Mouse (Mus musculus): ENCODE data around the gene Gm42906.

The Gm42906 gene

DNA sequence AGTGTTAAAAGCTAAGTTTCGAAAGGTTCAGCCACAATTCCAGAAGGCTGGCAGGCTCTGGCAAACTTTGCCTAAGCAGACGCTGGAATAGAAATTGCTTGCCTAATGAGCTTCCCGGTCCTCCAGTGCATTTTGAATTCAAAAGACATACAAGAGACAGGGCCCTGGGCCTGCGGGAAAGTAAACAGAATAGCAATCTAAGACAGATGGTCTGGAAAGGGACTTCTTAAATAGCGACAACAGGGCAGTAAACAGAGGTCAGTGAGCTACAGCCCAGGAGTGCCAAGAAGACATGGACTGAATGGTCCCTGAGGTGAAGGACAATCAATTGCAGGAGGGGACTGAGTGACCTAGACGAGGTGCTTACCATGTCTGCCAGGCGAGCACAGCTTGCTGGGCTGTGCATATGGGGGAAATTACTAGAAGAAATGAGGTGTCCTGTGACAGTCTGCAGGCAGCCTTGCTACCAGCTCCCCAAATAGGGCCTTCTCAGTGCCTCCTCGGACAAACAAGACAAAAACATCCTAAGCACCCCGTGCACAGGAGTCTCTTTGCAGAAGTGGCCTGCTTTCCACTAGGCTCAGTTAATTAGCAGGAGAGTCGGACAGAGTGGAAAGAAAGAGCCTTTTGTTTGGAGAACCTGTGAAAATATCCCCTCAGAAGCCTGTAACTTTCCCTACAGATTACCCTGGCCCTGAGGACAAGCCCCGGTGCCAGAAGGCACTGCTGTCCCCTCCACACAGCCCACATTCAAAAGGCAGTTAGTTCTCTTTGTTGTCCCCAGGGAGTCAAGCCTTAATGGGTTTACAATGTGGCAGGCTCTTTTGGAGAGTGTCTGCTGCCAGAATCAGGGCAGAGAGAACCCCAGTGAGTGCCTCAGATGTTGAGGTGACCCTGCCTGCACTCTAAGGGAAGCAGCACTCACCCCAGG, 285.0 kb downstream of the Gm42906 start:
- peak; percentile 10 to 15 for DNase-seq

DNA sequence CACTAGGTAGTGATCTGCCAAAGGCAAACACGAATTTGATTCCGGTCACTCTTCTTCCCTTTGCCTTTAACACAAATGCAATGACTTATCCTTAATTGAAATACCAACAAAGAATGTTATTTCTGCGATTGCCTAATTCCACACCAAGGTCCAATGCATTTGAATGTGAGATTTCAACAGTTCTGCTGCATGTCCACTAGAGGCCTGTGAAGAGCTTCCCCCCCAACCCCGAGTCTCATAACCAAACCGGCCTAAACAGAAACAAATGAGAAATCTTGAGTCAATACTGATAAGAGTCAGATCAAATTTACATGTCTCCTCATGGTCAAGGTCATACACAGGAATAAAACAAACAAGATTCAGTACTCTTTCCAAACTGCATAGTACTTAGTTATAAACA, 285.7 kb downstream of the Gm42906 start:
- peak; percentile 42 to 55 for DNase-seq

DNA sequence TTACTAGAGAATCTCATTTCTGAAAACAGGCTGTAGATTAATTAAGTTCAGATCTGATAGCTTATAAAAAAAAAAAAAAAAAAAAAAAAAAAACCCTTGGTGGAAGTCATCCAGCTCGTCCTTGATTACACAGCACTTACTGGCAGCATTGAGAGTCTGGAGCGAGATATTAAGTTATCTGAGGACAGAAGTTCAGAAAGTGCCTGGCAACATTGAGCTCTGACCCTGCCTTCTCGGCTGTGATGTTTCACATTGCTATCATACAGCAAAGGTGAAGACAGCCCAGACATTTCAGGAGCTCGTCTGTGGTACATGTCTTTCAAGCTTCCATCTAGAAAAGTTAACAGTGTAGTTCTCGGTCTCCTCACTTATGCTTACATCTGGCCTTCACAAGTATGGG, 290.1 kb downstream of the Gm42906 start:
- no peak for DNase-seq

DNA sequence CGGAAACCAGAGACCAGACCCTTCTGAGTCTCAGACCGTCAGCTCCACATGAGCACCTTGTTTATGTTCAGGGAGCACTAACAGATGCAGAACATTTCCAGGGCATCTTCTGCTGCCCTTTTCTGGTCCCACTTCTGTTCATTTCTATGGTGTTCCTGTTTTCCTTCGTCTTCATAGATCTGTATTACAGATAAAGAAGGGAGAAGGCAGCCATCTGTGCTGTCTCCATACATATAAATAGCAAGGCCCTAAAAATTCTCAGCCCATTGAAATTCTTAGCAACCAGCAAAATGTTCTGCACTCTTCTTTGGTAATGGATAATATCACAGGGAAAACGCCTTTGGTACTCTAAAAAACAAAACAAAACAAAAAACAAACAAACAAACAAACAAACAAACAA, 290.7 kb downstream of the Gm42906 start:
- DNase-seq: no peak

DNA sequence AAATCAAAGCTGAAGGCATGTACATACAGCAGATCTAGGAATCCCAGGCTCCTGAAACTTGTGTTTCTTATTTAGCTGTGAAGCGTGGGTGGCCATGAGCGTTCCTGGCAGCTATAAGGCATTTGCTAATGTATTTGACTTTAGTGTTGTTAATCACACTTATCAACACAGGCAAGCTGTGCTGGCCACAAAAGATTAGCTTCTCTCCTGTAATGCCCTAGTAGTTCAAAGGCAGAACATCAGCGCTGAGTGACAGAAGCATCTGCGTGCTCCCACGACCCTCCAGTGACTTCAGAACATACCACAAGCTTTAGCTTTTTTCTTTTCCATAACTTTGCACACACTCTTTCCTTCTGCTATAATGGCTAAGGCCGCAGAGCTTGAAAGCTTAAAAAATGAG, 292.0 kb downstream of the Gm42906 start:
- DNase-seq: no peak

DNA sequence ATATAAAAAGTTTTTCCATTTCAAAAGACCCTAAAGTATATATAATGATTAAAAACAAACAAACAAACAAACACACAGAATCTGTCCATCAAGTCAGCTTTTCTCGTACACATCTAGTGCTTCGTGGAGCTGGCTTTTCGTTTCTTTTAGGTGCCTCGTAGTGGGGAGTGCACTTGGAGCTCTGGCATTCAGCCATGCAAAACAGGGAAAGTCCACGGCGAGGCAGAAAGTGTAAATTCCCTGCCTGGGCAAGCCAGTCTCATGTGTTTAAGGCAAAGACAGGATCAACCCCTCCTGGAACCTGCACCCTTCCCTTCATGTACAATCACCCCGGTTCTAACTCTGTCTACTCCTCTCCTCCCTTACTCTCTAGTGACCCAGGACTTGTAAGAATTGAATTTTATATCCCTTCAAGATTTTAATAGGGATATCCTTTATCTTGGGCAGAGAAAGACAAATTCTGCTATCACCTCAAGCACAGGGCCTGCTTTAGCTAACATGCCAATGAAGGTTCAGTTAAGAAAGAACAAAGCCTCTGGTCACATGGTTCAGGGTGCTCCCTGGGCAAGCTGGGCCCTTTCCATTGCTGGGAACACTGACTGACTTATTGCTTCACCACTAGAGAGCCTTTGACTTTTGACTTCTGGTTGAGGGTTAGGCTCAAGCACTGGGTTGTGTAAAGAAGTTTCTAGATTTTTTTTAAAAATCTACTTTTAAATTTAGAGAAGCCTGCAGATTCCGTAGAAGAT, 292.7 kb downstream of the Gm42906 start:
- no peak for DNase-seq

DNA sequence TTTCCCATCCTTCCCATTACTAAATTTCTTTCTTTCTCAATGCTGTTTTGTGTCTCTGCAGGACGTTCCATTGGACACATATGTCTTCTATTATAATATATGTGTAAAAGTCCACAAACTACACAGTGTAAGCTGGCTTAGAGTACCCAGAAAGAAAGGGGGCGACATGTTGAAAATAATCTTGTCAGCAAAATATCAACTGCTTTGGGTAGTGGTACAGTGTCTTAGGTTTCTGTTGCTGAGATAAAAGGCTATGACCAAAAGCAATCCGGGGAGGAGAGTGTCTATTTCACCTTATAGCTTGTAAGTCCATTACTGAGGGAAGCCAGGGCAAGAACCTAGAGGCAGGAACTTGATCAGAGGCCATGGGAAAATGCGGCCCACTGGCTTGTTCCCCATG, 293.8 kb downstream of the Gm42906 start:
- no peak for DNase-seq

DNA sequence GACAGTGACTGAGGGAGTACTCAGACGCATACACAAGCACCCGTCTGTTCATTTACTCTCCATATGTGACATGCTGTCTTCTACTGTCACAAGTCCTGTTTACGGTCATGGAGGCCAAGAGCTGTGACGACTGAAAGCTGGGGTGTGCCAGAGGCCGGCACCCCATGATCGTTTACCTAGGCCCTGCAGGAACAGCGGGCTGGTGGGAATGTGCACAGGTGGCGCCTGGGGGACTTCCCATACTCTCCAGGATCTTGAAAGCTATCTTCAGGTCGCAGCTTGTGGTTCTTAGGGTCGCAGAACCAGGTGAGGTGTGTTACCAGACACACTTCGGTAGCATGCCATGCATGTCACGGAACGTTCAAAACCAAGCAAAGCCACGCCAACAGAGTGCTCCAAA, 294.2 kb downstream of the Gm42906 start:
- DNase-seq: no peak

DNA sequence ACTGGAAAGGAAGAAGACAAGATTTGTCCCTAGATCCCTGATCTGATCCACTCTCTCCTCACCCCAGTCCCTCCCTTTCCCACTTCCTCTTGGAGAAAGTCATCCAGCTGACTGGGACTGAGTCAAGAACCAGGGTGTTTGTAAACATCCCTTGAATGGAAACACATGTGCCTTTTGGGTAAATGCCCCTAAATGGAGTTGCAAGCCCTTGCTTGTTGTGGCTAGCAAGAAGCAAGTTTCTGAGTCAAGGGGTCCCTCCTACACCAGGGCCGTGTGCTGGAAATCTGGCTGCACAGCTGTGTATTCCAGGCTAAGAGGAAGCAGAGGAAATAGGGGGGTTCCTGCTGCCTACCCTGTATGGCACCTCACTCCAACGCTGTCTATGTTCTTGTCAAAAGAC, 298.2 kb downstream of the Gm42906 start:
- no peak for DNase-seq

DNA sequence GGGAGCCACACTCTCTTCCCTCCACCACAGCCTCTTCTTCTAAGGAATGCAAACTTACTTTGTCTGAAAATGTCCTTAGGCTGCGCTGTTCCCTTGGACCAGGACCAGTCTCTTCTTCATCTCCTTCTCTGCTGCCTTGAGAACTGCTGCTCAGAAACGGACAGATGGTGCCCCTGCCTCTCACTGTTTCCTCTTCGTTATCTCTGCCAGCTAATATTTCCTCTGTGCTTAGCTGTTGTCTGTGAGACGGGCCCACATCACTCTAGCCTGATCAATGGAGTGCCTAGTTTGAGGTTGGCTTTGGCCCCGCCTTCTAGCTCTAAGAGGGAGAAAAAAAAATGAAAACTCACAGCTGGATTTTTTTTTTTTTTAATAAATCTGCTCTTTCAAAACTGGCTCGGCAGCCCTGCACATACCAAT, 300.7 kb downstream of the Gm42906 start:
- DNase-seq: peak; percentile 19 to 49

DNA sequence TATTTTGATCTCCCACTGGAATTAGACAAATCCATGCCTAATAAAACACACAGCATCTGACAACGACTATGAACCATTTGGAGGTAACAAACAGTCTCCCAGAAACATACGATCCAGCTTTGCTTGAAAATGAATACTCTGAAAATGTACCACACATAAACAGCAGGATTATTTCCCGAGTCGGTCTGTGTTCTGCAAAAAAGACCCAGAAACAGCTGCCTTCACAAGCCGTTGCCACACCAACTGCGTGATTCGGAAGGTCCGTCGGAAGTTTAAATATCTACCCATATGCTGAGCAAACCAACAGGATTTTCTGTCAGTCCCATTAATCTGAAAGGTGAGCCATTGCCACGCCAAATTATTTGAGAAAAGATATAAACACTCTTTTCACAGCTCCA, 301.4 kb downstream of the Gm42906 start:
- DNase-seq: no peak

DNA sequence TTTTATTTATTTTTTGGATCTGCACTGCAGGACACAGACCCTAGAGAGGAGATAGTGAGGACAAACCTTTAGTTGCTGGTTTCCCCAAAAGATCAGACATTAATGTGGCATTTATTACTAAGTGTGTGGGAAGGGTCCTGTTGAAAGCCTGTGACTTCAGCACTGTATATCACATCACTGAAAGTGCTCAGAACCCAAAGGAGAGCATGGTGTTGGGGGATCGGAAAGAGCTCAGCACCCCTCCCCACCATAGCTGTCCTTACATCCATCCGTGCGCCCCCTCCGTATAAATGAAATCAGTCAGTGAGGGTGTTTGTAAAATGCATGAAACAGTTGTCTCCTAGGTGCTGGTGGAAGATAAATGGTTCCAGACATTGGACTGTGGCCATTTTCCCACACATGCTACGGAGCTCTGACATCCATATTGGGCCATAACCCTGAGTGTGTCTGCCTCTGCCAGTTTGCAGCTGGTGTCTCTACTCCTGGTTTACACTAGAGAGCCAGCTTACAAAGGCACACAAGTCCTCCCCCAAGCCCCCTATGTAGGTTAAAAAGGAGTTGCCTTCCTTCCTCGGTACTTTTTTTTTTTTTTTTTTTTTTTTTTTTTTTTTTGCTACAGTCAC, 301.9 kb downstream of the Gm42906 start:
- DNase-seq: peak in 1 of 2 experiments; percentile 11

DNA sequence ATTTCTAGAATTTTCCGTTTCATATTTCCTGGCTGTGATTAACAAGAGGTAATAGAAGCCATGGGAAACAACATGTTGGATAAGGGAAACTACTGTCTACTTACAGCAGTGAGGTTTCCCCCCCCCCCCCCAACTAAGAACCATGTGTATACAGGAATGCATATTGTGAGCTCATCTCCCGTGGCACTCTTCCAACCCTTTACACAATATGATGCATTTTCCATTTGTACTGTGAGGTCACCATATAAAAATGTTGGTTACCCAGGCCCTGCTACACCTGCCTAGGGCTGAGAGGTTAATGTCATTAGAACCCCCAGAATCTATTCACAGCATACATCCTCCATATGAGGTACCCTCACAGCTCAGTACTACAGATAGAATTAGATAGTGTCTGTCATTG, 310.1 kb downstream of the Gm42906 start:
- DNase-seq: no peak

DNA sequence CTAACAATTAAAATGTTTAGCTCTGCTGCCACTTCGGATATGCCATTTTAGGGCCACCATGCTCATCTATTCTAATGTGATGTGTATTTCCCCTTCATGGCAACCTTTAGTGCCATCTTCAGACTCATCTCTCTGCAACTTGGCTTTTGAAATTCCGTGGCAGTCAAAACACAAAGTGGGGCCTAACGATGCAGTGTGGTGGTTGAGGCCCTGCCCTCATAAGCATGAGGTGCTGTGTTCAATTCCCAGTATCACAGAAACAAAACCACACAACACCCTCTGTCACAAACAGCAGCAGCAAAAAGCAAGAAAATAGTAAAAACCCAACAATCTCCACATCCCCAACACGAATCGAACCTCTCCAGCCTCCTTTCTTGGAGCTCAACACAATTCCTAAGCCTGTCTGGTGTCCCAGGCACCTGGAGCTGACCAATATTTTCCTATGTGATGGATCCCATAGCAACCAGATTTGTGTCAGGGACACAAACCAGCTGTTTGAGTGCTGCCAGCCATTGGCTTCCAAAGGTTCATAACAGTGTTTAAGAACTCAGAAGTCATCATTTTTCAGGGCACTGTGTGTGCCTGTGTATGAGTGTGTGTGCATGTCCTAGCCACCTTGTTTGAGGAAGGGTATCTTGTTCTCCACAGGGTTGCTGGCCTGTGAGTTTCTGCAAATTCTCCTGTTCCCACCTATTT, 311.6 kb downstream of the Gm42906 start:
- DNase-seq: no peak

DNA sequence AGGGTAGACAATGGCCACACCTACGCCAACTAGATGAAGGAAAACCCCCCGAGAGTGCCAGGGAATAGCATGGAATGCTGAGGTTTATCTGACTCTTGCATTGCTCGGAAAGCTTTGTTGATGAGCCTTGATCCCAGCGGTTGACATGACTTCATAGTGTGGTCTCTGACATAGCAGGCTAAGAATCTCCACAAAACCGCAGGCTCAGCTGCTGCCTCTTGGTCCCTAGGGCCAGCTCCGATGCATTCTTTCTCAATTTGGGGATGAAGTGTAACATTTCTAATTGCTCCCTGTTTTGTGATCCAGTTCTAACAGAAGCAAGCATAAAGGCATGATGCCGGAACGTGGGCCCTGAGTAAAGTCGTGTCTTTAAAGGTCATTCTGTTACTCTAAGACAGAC, 315.2 kb downstream of the Gm42906 start:
- DNase-seq: no peak

DNA sequence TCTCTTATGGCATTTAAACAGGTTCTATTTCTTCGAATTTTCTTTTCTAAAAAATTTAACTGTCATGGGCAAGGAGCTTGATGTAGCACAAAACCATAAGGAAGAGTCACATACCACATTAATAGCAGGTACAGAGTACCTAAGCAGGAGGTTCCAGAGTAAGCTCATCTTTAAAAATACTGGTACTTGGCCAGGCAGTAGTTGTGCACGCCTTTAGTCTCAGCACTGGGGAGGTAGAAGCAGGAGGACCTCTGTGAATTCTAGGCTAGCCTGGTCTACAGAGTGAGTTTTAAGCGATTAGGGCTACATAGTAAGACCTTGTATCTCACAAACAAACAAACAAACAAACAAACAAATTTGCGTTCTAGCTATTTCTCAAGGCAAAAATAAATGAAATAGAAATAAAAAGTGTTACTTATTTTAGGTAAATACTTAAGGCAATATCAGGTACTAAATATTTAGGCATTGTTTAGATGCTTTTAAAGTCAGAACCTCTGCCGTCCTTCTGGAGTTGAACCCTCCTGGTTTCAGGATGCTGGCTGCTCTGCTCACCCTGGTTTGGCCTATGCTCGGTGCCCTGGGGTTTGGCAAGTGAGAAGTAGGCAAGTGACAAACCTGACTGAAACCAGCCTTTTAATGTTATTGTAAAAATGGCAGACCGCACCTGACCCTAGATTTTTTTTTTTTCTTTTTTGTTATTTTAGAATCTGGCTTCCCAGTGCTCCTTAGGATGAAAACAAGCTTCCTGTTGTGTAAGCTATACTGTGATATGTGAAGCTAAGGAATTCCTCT, 316.7 kb downstream of the Gm42906 start:
- no peak for DNase-seq

DNA sequence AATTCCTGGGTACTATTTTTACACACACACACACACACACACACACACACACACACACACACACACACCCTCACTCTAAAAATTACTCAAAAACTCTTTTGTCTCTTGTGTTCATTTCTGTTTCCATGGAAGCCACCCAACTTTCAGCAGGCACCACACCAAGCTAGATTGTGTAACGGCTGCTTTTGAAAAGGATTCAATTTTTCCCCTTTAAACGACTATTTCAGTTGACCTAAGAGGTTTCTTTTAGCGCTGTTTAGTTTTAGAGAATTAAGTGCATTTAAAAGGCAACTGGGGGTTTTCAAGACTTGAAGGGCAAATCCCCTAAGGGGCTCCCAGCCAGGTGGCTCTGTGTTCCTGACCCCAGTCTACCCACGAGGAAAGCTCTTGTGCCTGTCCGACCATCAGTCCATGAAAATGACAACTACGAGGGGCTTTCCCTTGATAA, 317.5 kb downstream of the Gm42906 start:
- DNase-seq: no peak

DNA sequence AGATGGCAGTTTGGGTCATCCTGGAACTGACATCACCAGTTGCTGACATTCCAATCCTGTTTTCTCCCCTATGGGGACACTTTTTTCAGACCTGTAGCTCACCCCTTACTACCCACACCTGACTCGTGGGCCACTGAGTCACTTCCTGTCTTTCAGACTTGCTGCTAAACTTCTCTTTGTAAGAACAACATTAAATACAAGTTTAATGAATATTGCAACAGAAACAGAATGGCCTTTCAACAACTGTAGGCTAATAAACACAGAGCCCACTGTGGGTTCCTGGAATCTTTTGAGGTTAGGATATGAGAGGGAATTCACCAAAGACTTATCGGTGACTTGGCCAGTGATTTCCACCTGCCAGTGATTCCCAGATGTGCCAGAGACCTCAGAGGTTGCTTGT, 318.1 kb downstream of the Gm42906 start:
- DNase-seq: no peak

DNA sequence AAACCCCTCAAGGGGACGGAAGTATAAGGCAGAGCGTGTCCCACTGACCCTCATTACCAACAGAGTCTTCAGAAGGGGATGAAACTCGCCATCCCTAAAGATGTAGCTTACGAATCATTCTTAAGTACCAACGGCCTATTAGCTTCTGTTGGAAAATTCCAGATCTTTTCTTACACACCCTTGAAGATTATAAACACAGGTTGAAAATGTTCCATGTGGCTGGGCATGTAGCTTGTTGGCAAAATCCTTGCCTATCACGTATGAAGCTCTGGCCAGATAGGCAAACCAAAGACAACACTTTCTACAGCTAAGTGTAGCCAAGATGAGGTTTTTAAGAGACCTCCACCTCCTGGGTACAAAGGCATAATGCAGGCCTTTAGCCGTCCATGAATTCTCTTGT, 319.0 kb downstream of the Gm42906 start:
- no peak for DNase-seq

DNA sequence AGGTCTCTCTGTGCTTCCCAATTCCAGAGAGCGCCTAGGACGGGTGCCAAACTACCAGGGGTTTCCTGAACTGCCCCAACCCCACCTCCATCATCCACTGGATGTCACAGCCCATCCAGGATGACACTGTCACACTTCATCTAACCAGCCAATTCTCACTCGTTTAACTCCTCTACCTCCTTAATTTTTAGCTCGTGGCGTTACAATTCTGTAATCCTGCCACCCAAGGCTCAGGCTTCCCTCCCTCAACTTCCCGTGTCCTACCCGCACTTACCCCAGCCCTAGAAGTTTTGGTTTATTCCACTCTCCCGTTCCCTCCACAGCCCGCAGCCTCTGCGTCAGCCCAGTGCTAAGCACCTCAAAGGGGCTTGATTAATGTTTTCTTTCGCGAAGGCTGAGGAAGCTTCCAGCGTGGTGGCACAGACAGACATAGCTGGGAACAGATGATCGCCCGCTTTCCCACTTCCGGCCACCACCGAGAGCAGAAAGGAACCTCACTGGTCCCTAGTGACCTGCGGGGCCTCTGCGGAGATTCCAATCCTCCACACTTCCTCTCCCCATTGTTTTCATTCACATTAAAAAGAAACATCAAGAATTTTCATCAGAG, 319.6 kb downstream of the Gm42906 start:
- DNase-seq: no peak

DNA sequence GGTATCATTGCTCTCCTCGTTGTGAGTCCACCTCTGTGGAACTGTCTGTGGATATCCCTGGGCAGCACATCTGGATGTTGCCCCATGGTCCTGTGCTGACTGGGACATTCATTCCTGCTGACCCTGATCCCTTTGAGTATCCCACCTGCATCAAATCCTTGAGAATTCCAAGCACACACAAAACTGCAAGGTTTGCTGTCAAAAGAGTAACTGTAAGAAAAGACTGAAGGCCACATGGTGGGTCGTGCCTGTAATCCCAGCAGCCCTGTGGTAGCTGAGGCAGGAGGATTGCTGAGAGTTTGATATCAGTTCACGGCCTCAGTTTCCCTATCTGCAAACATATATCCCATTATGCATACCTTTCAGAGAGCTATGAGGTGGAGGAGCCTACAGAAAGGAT, 321.1 kb downstream of the Gm42906 start:
- DNase-seq: no peak

Measured in cerebellum, postnatal 14 days (tissue).